7 mouse cellular contexts compared by ENCODE assay signal in genomic region chr2:129574395-129575046, GRCm38 (mm10). TPM values are rescaled to one million over a fixed set of nuclear protein-coding genes. Genes with fewer than 3 reads are reported as not detected.
DNase-seq lines count a peak whose midpoint lies in the region; ATAC-seq and TF ChIP-seq lines count a peak whose summit lies in the region.

No protein-coding gene starts in this region.

- H3K4me2 ChIP-seq in neural tube, embryonic 12.5 days (replicated peaks), result peak overlapping the region; percentile 63

- peak; percentile 83 for ATAC-seq in frontal cortex, adult (ENCODE audit: low TSS enrichment)
- ATAC-seq in neural tube, embryonic 12.5 days (ENCODE audit: low FRiP score, low read depth), result peak; percentile 87

- peaks cover 44% of the 10 kb centered on the region for H3K27me3 ChIP-seq in E14TG2a.4 (ENCODE audit: insufficient read depth, low read length)
- H3K27me3 ChIP-seq in neural tube, embryonic 12.5 days (replicated peaks), result peaks cover 9% of the 10 kb centered on the region; the same call in 1 of the 2 replicates

- peak overlapping the region; percentile 54 for H3K4me3 ChIP-seq in E14TG2a.4 (replicated peaks; ENCODE audit: low read length)
- peak overlapping the region; percentile 23 for H3K4me3 ChIP-seq in neural tube, embryonic 12.5 days

- H3K36me3 ChIP-seq in E14TG2a.4 (ENCODE audit: insufficient read depth, low read length), result no peaks in the 10 kb centered on the region
- no peaks in the 10 kb centered on the region for H3K36me3 ChIP-seq in neural tube, embryonic 12.5 days

- H3K9ac ChIP-seq in neural tube, embryonic 12.5 days, result peak overlapping the region; percentile 33; the same call in 1 of the 2 replicates

- TF ChIP-seq CTCF in E14TG2a.4 (conservative IDR thresholded peaks at IDR 0.05; ENCODE audit: low read length), result no peak

- H3K4me1 ChIP-seq in E14TG2a.4 (replicated peaks; ENCODE audit: low read depth, low read length), result peaks cover 42% of the 10 kb centered on the region
- peaks cover 15% of the 10 kb centered on the region for H3K4me1 ChIP-seq in neural tube, embryonic 12.5 days

- no peak overlapping the region for H3K27ac ChIP-seq in neural tube, embryonic 12.5 days

- H3K9me3 ChIP-seq in E14TG2a.4 (ENCODE audit: low read length), result no peaks in the 10 kb centered on the region
- no peaks in the 10 kb centered on the region for H3K9me3 ChIP-seq in neural tube, embryonic 12.5 days

- peak; percentile 54 for DNase-seq in Muller cell, postnatal 12 days (ENCODE audit: inconsistent ontology term)
- DNase-seq in left cerebral cortex, adult 11 months (ENCODE audit: low spot score), result peak; percentile 71
- no peak for DNase-seq in thymus, postnatal 36 days
- no peak for DNase-seq in adrenal gland, postnatal 36 days

- WGBS in neural tube, embryonic 12.5 days, result 6% methylated on average over 24 of the region's 24 CpGs

RNA-seq across cellular contexts. Expression of gene Sirpa, which starts 18.1 kb away (rescaled TPM):
- 21.3 and 21.9 TPM in 2 replicates for polyA plus RNA-seq in neural tube, embryonic 12.5 days (2016; fragmentation: Nextera tagmentation; extraction: Ambion mirVana)
- total RNA-seq in adrenal gland, postnatal 36 days (2021), result 10 to 100 TPM; 37.5 to 66.5 TPM

RNA-seq across cellular contexts. Expression of gene F830045P16Rik, which starts 38.1 kb away (rescaled TPM):
- polyA plus RNA-seq in neural tube, embryonic 12.5 days (2016; fragmentation: Nextera tagmentation; extraction: Ambion mirVana), result not detected in 2 replicates
- total RNA-seq in adrenal gland, postnatal 36 days (2021), result not detected

Comparison
In these comparisons a context has a peak if more than half of its experiments do, and no peak if none do; other contexts are left out.
1. DNase-seq: peak in Muller cell, postnatal 12 days (single experiment) and left cerebral cortex, adult 11 months (single experiment); none in thymus, postnatal 36 days (0 of 2) and adrenal gland, postnatal 36 days (0 of 2).